In the genomic region with DNA sequence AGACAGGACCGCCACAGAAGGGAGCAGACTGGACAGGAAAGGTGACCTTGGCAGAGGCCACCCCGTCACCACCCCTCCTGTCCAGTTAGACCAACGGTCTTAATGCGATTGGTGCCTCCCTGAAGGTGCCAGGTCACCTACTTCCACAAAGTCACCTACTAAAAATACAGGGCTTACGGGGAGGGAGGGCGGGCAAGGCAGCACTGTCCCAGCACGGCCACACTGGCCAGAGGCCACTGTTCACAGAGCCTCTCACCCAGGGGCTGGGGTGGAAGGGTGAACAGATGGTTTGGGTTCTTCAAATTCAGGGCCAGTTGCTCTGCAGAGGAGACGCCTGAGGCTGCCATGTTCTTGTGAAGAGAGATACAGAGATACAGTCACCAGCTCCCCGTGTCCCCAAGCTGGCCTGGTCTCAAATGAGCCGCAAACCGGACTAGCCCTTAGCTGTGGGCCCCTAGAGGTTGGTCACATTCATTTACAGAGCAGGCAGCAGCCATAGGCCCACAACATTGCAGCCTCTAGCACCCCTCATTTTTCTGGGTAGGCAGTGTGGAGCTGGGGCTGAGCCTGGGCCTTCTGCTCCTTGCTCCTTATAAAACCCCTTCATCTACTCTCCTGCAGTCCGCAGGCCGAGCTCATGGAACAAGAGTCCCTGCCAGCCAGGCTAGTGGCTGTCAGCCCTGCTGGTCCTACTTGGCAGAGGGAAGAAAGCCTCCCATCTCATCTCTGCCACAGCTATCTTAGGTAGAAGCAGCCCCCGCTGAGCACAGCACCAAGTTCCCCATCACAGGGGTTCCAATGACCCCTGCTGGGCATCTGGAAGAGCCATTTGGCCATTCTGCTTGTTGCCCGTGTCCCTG, we compare ENCODE assay signal across 10 mouse cellular contexts. TPM values are rescaled to one million over a fixed set of nuclear protein-coding genes. Genes with fewer than 3 reads are reported as not detected.
A peak's percentile ranks its signal among the peaks of the same experiment; 100 is the strongest.
DNase-seq lines count a peak whose midpoint lies in the region; ATAC-seq and TF ChIP-seq lines count a peak whose summit lies in the region.
"Had no signal": no experiment of that assay in that cellular context is flagged by ENCODE, and none has a peak within 500 bp of the region (broad histone marks: within the 10 kb centered on the region; RNA-seq: fewer than 3 reads in every experiment).

No protein-coding gene starts in this region.

- H3K9ac ChIP-seq in embryonic facial prominence, embryonic 15.5 days = no peak overlapping the region
- H3K9ac ChIP-seq in kidney, embryonic 15.5 days = no peak overlapping the region
- H3K9ac ChIP-seq in kidney, embryonic 14.5 days (ENCODE audit: low read depth, low read length) = no peak overlapping the region
- no peak overlapping the region for H3K9ac ChIP-seq in intestine, postnatal 0 days (ENCODE audit: low read depth, low read length)
- H3K9ac ChIP-seq: hindbrain, embryonic 15.5 days had no signal

- H3K27me3 ChIP-seq in embryonic facial prominence, embryonic 15.5 days = no peaks in the 10 kb centered on the region
- H3K27me3 ChIP-seq in embryonic facial prominence, embryonic 10.5 days (replicated peaks; ENCODE audit: low read depth, poor library complexity, severe bottlenecking) = no peaks in the 10 kb centered on the region
- H3K27me3 ChIP-seq in kidney, embryonic 15.5 days = no peaks in the 10 kb centered on the region
- no peaks in the 10 kb centered on the region for H3K27me3 ChIP-seq in kidney, embryonic 14.5 days (ENCODE audit: control insufficient read depth, insufficient read depth, low read length)
- H3K27me3 ChIP-seq in intestine, postnatal 0 days (replicated peaks; ENCODE audit: control insufficient read depth, insufficient read depth, low read length) = no peaks in the 10 kb centered on the region
- H3K27me3 ChIP-seq: hindbrain, embryonic 15.5 days had no signal

- ATAC-seq in embryonic facial prominence, embryonic 15.5 days (ENCODE audit: insufficient number of reproducible peaks, low FRiP score, low TSS enrichment, low read depth) = no peak
- ATAC-seq in kidney, embryonic 15.5 days (replicated peaks; ENCODE audit: low FRiP score) = no peak
- no peak for ATAC-seq in kidney, embryonic 14.5 days (ENCODE audit: low FRiP score, low TSS enrichment)
- no peak for ATAC-seq in intestine, postnatal 0 days

- TF ChIP-seq POLR2A in lung, adult 2 months (IDR thresholded peaks at IDR 0.05; ENCODE audit: borderline replicate concordance, extremely low read depth, low read depth, low read length) = no peak

- TF ChIP-seq CTCF in intestine, postnatal 0 days (IDR thresholded peaks at IDR 0.05; ENCODE audit: low read depth) = 0 out of 2 replicates have a peak, but pooled peaks have one; percentile 4
- TF ChIP-seq CTCF in lung, adult 2 months (IDR thresholded peaks at IDR 0.05; ENCODE audit: insufficient read depth, low read length) = no peak

- H3K4me2 ChIP-seq in embryonic facial prominence, embryonic 15.5 days (replicated peaks) = no peak overlapping the region
- no peak overlapping the region for H3K4me2 ChIP-seq in kidney, embryonic 15.5 days
- no peak overlapping the region for H3K4me2 ChIP-seq in kidney, embryonic 14.5 days (replicated peaks; ENCODE audit: low read depth, low read length)
- H3K4me2 ChIP-seq in intestine, postnatal 0 days (replicated peaks; ENCODE audit: low read depth) = no peak overlapping the region
- H3K4me2 ChIP-seq: hindbrain, embryonic 15.5 days had no signal

- WGBS in embryonic facial prominence, embryonic 15.5 days = 83% methylated on average over 15 of the region's 15 CpGs
- 85% methylated on average over 15 of the region's 15 CpGs for WGBS in embryonic facial prominence, embryonic 10.5 days
- 76% methylated on average over 15 of the region's 15 CpGs for WGBS in kidney, embryonic 15.5 days
- 75% methylated on average over 15 of the region's 15 CpGs for WGBS in kidney, embryonic 14.5 days
- 89% methylated on average over 15 of the region's 15 CpGs for WGBS in intestine, postnatal 0 days
- WGBS in lung, adult 2 months = 86% methylated on average over 15 of the region's 15 CpGs

- H3K9me3 ChIP-seq in embryonic facial prominence, embryonic 15.5 days (replicated peaks) = no peaks in the 10 kb centered on the region
- H3K9me3 ChIP-seq in embryonic facial prominence, embryonic 10.5 days = no peaks in the 10 kb centered on the region
- H3K9me3 ChIP-seq in kidney, embryonic 15.5 days (replicated peaks) = no peaks in the 10 kb centered on the region
- H3K9me3 ChIP-seq in kidney, embryonic 14.5 days (ENCODE audit: control insufficient read depth, low read length) = no peaks in the 10 kb centered on the region
- H3K9me3 ChIP-seq in intestine, postnatal 0 days (ENCODE audit: control insufficient read depth) = no peaks in the 10 kb centered on the region
- H3K9me3 ChIP-seq: hindbrain, embryonic 15.5 days had no signal

- no peak overlapping the region for H3K4me3 ChIP-seq in embryonic facial prominence, embryonic 15.5 days (replicated peaks)
- no peak overlapping the region for H3K4me3 ChIP-seq in embryonic facial prominence, embryonic 10.5 days
- H3K4me3 ChIP-seq in kidney, embryonic 15.5 days (replicated peaks) = no peak overlapping the region
- H3K4me3 ChIP-seq in kidney, embryonic 14.5 days (ENCODE audit: low read length) = no peak overlapping the region
- no peak overlapping the region for H3K4me3 ChIP-seq in intestine, postnatal 0 days (ENCODE audit: low read depth, low read length)
- no peak overlapping the region for H3K4me3 ChIP-seq in lung, adult 2 months (replicated peaks; ENCODE audit: extremely low read depth, low read depth, low read length)
- H3K4me3 ChIP-seq: hindbrain, embryonic 15.5 days had no signal

- peak overlapping the region; percentile 52; the same call in 1 of the 2 replicates for H3K27ac ChIP-seq in embryonic facial prominence, embryonic 15.5 days (replicated peaks)
- no peak overlapping the region for H3K27ac ChIP-seq in embryonic facial prominence, embryonic 10.5 days (replicated peaks)
- 0 out of 2 replicates have a peak overlapping the region, but pooled peaks have one; percentile 1 for H3K27ac ChIP-seq in kidney, embryonic 15.5 days
- no peak overlapping the region for H3K27ac ChIP-seq in kidney, embryonic 14.5 days (ENCODE audit: low read depth, low read length)
- peak overlapping the region; percentile 68; the same call in 1 of the 2 replicates for H3K27ac ChIP-seq in intestine, postnatal 0 days (ENCODE audit: low read depth, low read length)
- H3K27ac ChIP-seq: hindbrain, embryonic 15.5 days had no signal

- H3K4me1 ChIP-seq in embryonic facial prominence, embryonic 15.5 days = peaks cover 31% of the 10 kb centered on the region
- H3K4me1 ChIP-seq in embryonic facial prominence, embryonic 10.5 days = peaks cover 22% of the 10 kb centered on the region; the same call in 1 of the 2 replicates
- H3K4me1 ChIP-seq in kidney, embryonic 15.5 days = peaks cover 56% of the 10 kb centered on the region
- 0 out of 2 replicates have a peak, but pooled peaks cover 13% of the 10 kb centered on the region for H3K4me1 ChIP-seq in kidney, embryonic 14.5 days (ENCODE audit: control insufficient read depth, insufficient read depth, low read length)
- H3K4me1 ChIP-seq in intestine, postnatal 0 days (replicated peaks; ENCODE audit: control insufficient read depth, insufficient read depth, low read length) = peaks cover 17% of the 10 kb centered on the region
- peaks cover 9% of the 10 kb centered on the region for H3K4me1 ChIP-seq in lung, adult 2 months (ENCODE audit: control insufficient read depth, insufficient read depth, low read length)

- no peak for DNase-seq in embryonic facial prominence, embryonic 10.5 days (ENCODE audit: low spot score)
- DNase-seq in cerebellum, adult 9-11 months = peak; percentile 76
- DNase-seq in MN1 (ENCODE audit: low spot score) = no peak
- DNase-seq in lung, adult 2 months = no peak
- DNase-seq: adrenal gland, postnatal 25 days had no signal

- H3K36me3 ChIP-seq in embryonic facial prominence, embryonic 15.5 days = peaks cover 11% of the 10 kb centered on the region; the same call in 1 of the 2 replicates
- H3K36me3 ChIP-seq in embryonic facial prominence, embryonic 10.5 days (replicated peaks) = no peaks in the 10 kb centered on the region
- peaks cover 10% of the 10 kb centered on the region; the same call in 1 of the 2 replicates for H3K36me3 ChIP-seq in kidney, embryonic 15.5 days
- H3K36me3 ChIP-seq in kidney, embryonic 14.5 days (ENCODE audit: control insufficient read depth, insufficient read depth, low read length) = peaks cover 6% of the 10 kb centered on the region; the same call in 1 of the 2 replicates
- peaks cover 11% of the 10 kb centered on the region; the same call in 1 of the 2 replicates for H3K36me3 ChIP-seq in intestine, postnatal 0 days (ENCODE audit: control insufficient read depth, insufficient read depth)

RNA-seq across cellular contexts. Expression of a gene that starts 35.8 kb away (rescaled TPM):
- polyA plus RNA-seq in embryonic facial prominence, embryonic 15.5 days (2015; fragmentation: Nextera tagmentation; extraction: Ambion mirVana) = 99.7 and 105 TPM in 2 replicates
- polyA plus RNA-seq in embryonic facial prominence, embryonic 10.5 days (2016; fragmentation: Nextera tagmentation; extraction: Ambion mirVana) = 32.8 and 39.8 TPM in 2 replicates
- polyA plus RNA-seq in kidney, embryonic 15.5 days (2015; fragmentation: Nextera tagmentation; extraction: Ambion mirVana) = 84.9 and 88.7 TPM in 2 replicates
- polyA plus RNA-seq in kidney, embryonic 14.5 days (2014; fragmentation: Nextera tagmentation; extraction: Ambion mirVana) = 66.4 and 84.7 TPM in 2 replicates
- 277 and 284 TPM in 2 replicates for polyA plus RNA-seq in intestine, postnatal 0 days (2015; fragmentation: Nextera tagmentation; extraction: Ambion mirVana)
- 209 and 247 TPM in 2 replicates for polyA plus RNA-seq in lung, adult 2 months (2012; rRNA removed)

Comparison
In these comparisons a context has a peak if more than half of its experiments do, and no peak if none do; other contexts are left out.
1. H3K27ac ChIP-seq: peak in embryonic facial prominence, embryonic 15.5 days (single experiment), kidney, embryonic 15.5 days (single experiment) and intestine, postnatal 0 days (single experiment); none in embryonic facial prominence, embryonic 10.5 days (single experiment) and kidney, embryonic 14.5 days (single experiment).